Mouse (Mus musculus) right cerebral cortex, postnatal 36 days (tissue): Measurements from ENCODE around the gene Dab2.

Source experiments
- DNase-seq, 2 experiments: peaks; one replicate each; pipeline ENCODE4 v3.0.0; 2022; ENCODE audit warnings: low spot score in 2 of 2, mixed read lengths in 1 of 2

Dab2 gene

DNA sequence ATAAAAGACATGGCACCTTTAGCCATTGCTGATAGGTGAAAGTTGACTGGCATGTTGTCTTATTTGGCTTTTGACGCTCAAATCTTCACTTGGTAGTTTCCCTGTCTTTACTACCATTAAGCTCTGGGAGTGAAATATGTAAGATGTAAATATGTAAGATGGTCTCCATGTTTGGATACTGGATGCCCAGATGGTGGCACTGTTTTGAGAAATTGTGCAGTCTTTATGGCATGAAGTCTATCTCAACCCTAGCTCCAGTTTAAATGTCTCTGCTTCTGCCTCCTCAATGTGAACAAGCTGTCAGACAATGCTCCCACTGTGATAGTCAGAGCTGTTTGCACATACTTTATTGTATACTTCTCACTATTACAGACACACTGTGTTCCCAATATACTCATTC lies 169.3 kb downstream of the Dab2 start:
- no peak for DNase-seq

DNA sequence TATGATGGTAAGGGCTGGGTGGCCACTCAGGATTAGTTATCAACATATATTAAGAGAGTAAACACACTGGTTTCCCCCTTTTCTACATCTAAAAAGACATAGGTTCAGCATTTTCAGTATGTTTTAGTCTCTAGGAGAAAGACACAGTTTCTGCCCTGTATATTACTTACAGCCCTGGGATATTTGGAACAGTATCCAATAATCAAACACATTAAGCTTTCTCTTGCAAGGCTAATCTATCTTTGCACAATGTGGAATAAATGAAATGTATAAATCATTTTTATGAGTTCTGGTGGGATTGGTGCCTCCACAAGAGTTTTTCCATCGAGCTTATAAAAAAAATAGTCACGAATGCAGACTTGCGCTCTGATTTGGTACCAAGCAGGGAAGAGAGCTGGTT lies 169.8 kb downstream of the Dab2 start:
- no peak for DNase-seq

DNA sequence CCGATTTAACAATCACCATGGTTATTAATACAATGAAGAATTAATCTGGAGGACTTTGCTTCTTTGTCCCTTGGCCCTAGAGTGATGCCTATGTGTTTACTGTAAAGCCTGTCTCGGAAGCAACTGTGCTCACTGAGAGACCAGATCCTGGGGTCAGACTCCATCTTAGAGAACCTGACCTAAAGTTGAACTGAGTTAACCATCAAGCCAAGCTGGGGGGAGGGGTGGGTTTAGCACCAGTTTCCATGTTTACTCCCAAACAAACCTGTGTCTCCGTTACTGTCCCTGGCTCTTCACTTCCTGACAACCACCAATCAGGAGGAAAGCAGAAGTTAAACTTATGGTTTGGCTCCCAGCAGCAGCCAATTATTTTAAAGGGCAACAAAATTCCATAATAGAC lies 184.0 kb downstream of the Dab2 start:
- DNase-seq = no peak
